Mouse (Mus musculus): Measurements from ENCODE around the gene Socs2.
"Not testable (repeated sequence)": the region's sequence is repeated elsewhere in the genome, so short reads cannot be mapped to it uniquely, and the experiment has no call there.

Gene Socs2

DNA sequence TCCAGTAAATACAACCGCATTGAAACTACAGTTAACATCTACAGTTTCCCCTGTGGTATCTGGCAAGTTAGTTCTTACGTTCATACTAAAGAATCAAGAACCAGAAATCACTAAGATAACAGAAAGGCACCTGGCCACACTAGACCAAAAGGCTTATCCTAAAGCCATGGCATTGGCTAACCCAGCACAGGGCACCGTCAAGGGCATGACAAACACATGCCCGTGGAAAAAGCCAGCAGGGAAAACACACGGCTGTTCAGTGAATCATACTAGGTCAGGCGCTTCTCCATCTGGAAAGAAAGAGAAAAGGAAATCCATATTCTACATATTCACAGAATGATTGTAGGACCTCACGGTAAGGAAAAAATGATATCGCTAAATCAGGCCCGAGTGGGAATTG is 26.1 kb downstream of the Socs2 start:
- DNase-seq = no peak

DNA sequence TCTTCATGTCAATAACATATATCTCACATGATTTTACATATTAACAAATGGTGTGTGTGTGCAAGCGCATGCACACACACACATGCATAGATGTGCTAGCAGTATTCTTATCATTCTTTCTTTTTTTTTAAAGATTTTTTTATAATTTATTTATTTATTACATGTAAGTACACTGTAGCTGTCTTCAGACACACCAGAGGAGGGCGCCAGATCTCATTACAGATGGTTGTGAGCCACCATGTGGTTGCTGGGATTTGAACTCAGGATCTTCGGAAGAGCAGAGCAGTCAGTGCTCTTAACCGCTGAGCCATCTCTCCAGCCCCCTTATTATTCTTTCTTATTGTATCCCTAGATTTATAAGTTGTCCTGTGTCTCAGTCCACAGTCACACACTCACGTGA is 27.2 kb downstream of the Socs2 start:
- not testable (repeated sequence) for DNase-seq

DNA sequence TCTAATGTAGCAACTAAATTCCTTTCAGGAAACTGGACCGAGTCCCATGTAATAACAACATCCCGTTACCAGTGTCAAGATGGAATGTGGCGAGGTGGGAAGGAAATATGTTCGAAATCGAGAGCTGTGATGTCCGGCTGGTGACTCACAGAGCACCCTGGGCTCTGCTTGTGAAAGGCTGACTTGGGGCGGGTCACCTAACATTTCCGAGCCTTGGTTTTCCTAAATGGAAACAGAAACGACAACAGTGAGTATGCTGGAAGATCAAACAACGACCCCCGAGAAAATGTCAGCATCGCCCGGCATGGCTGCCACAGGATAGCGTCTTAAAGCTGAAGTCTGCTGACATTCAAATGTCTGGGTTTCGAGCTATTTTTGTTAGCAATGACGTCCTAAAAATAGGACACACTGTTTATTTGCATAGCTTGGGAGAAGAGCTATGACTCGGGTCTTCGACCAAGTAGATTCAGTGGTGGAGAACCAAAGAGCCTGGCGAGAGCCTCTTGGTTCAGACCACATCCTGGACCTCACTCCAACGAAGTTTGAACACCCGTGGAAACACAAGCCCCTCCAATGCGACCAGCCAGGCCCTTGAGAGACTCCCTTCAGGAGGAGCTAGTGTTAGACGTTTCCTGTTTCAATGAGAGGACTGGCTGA is 28.0 kb downstream of the Socs2 start:
- DNase-seq = peak; percentile 64

DNA sequence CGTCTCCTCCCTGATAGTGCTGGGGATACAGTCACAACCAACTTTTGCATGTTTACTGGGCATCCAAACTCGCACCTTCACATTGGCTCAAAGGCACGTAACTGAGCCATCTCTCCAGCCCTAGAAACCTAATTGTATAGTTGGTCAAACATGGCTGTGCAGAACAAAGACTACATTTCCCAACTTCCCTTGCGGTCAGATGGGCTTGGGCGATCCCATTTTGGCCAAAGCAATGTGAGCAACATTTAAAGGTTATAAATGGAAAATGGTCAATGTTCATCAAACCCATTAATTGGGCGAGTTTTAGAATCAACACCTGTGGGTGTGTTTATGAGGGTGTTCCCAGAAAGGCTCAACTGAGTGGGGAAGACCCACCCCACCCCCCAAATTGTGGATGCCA is 30.5 kb downstream of the Socs2 start:
- DNase-seq = no peak

DNA sequence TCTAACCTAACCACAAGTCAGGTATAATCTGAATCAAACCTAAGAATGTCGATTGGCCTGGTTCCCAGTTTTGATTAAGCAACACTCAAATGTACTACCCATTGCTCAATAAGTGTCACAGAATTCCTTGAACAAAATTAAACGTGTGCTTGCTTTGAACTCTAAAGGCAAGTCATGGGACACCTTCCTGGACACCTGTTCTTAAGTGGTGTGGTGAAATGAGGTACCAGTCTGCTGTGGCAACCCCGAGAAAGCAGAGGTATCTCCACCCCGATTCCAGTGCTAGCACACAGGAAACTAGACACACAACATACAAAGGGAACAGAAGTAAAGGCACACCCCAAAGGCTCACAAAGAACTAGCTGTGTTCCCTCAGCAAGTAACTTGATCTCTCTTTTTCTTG is 31.2 kb downstream of the Socs2 start:
- DNase-seq = no peak

DNA sequence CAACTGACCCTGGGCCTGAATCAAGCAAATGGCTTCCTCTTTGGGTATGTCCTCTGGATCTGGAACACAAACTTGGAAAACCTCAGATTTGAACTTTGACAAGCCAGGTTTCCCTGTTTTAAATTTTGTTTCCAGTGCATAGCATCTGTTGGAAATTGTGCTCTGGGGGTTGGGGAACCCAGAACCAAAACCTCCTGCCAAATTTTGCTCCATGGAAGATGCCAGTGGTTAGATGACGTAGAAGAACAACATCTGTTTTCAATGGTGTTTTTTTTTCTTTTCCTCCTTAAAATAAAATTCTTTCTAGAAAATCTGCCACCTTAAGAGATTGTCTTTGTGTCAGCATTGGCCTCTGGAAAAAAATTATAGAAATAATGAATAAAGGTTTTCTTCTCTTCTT is 31.9 kb downstream of the Socs2 start:
- no peak for DNase-seq

DNA sequence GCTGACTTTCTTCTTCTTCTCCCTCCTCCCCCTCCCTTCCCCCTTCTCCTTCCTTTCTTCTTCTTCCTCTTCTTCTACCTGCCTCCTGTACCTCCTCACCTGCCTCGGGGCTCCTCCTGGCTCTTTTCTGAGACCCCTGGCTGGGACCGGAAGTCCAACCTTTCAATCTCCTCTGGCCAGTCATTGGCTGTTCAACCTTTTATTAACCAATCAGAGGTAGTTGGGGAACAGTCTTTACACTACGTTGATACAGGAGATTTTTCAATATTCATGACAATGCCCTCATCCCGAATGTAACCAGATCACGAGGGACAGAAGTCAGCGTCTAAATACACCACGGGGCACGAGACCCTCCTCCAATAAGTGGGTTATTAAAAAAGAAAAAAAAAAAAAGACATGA is 32.5 kb downstream of the Socs2 start:
- DNase-seq = no peak

DNA sequence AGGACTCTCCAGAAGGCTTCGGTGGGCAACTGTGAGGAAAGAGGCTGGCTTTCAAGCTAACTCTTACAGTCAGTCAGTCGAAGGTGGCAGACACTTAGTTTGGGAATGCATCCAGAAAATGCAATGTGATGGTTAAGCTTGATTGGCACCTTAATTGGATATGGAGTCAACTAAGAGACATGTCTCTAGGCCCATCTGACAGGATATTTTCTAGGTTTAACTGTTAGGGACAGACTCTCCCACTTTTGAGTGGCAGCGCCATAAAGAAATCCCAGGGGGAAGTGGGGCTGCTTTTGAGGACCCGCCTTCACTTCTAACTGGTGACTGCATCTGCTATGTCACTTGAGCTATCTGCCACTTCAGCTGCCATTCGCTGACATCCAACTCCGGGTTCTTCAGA is 43.6 kb downstream of the Socs2 start:
- no peak for DNase-seq

DNA sequence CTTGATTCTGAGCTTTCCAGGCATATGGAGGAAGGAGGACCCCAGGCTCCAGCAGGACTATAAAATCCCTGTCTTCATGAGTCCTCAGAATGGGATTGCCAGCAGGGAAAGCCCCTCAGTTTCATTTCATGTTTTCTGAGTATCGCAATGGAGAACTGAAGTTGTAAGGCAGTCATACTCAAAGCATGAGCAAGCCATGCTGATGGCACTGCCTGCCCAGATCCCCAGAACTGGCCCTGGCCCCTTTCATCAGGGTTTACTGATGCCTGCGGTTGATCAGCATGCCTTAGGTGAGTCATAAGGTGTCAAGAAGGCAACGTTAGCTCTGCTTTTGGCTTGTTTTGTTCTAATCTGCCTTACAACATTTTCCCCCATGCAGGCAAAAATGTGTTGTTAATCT is 45.0 kb downstream of the Socs2 start:
- no peak for DNase-seq

DNA sequence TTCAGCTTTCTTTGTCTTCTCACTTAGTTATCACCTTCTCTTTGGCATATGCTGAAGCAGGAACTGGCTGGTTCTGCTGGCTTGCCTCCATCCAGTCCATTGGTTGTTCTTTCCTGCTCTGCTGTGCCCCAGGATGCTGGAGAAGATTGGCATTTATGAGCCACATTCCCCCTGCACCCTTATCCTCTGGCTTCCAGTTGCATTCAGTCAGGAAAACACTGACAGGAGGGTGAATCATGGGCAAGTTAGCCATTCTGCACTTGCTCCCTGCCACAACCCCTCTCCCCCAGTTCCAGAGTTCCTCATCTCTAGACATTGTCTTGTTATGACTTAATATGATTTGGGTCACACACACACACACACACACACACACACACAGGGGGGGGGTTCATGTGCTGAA is 47.8 kb downstream of the Socs2 start:
- no peak for DNase-seq

DNA sequence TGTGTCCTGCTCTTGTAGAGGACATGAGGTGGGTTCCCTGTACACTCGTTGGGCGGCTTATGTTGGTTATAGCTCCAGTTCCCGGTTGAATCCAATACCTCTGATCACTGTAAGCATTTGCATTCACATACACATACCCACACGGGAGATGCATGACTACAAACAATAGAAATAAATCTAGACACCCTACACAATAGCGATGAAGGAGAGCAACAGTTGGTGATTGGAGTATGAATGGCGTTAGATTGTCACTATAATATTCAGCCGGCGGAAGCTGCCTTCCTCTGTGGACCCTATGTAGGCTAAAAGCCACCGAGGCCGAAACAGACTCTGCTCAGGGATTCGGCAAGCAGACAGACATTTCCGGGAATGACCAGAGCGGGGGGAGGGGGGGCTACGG is 48.8 kb downstream of the Socs2 start:
- no peak for DNase-seq

DNA sequence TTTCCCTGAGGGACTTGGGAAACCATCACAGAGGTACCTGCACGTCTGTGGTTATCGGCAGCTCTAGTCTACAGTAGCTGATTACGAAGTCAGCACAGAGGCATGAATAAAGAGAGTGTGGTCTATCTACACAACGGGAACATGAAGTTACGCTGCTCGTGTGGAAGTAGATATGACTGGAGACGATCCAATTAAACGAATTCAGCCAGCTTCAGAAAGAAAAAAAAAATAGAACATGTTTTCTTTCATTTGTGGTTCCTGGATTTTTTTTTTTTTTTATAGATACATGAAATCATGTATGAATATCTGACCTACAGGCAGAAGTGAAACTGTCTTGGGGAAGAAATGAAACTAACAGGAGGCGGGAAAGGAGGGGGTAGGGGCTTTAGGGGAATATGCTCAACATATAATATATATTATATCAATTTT is 49.3 kb downstream of the Socs2 start:
- no peak for DNase-seq

DNA sequence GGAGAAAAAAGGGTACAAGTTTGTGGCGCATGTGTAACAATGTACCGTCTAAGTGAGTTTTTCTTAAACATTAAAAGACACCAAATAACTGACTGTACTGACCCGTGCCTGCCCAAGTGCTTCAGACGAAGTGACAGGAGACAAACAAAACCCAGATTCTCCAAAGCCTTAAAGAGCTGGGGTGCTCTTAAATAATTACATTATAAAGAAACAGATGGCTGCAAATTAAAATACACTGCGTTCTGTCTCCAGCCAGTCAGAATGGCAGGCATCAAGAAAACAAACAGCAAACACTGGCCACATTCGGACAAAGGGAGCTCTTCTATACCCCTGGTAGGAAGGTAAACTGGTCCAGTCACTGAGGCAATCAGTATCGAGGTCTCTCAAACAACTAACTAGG is 49.7 kb downstream of the Socs2 start:
- DNase-seq = no peak

DNA sequence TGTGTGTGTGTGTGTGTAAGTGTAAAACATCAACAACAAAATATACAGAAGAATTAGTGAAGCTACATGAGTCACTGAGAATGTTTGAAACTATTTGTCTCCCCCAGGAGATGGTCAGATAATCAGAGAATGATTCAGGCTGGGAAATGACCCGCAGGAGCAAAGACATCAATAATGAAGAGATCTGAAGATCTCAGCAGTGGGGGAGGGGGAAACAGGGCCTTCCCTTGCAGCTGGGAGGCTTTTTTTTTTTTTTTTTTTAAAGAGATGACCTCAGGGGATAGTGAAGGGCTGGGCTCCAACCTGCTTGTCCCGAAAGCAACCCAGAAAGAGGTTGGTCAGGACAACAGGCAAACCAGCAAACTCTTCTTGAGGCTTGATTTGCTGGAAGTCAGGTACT is 54.7 kb downstream of the Socs2 start:
- no peak for DNase-seq

DNA sequence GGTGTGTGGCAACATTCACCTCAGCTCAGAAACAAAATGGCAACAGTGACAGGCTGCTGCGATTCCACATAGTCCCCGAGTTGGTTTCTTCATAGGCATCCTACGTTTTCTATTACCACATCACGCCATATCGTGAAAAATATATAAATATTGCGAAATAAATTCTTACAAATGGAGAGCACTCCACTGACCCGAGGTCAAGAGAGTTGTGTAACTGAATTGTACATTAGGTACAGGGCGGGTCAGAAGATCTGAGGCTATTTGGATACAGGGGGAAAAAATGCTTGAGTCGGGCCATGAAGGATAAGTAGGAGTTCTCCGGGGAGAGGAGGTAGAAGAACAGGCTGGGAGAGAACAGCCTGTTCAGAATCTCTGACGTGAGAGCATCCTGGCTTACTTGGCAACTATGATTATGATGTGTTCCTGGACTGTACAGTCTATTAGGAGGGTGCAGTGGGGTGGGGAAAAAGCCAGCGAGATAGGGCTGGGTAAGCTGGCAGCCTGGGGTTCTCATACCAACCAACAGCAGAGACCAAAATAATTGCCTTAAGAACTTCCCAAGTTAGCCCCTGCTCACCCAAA is 55.6 kb downstream of the Socs2 start:
- DNase-seq = no peak

DNA sequence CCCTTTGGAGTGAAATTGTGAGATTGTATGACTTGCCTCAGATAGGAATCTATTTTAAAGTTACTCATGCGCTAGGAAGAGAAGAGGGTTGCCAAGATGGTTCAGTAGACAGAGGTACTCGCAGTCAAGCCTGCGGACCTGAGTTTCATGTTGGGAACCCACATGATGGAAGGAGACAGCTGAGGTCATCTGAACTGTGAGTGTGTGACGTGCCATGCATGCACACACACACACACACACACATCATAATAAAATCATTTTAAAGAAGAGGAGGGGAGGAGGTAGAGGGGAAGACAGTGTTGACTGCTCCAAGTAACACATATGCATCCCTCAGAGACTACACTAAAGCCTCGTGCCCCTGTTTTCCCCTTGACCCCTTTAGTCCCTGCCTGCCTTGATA is 56.9 kb downstream of the Socs2 start:
- DNase-seq = no peak

DNA sequence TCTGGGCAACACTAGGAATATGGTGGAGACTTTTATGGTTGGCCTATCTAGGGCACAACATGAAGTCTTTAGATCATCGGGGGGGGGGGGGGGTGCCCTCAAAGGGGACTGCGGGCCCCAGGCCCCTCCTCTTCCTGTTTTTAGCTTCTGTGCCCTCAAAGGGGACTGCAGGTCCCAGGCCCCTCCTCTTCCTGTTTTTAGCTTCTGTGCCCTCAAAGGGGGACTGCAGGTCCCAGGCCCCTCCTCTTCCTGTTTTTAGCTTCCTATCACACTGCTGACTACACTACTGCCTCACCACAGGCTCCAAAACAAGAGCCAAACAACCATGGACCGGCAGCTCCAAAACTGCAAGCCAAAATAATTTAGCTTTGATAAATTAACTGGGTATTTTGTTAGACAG is 59.3 kb downstream of the Socs2 start:
- no peak for DNase-seq

DNA sequence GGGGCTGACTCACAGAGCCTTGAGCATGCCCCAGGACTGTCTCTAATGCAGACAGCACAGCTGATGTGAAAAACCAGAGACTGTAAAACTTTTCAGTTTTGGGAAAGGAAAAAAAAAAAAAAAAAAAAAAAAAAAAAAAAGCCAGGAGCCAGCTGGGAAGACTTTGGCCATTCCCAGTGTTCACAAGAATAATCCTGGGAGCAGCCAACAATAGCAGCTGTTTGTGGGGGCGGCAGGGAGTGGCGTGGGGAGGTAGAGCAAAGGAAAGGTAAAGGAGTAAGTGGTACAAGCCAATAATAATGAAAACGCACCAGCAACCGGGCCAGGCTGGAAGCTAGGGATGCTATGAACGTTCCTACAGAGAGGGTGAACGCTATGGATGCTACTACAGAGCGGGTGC is 60.3 kb downstream of the Socs2 start:
- DNase-seq = no peak

DNA sequence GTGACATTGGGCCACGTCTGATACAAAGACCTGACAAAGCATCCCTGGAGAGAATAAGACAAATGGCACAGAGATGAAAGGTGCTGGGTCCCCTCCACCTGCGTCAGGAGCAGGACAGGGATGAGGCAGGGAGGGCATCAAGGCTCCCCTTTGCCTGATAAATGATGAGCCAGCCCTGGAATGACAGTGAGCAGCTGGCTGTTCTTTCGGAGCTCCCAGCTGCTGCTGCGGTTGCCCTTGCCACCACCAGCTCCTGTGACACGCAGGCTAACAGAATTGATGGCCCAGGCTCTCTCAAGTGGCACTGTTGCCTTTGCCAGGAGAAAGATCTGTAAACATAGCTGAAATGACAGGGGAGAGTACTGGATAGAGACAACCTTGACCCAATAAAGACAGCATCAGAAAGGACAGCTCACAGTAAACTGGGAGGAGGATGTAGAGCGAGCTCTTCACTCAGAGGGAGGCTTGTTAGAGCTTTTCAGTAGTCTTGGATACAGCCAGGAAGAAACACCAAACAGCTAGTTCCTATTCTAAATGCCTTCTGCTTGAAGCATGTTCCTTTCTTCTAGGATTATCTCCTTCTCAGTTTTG is 61.2 kb downstream of the Socs2 start:
- no peak for DNase-seq

DNA sequence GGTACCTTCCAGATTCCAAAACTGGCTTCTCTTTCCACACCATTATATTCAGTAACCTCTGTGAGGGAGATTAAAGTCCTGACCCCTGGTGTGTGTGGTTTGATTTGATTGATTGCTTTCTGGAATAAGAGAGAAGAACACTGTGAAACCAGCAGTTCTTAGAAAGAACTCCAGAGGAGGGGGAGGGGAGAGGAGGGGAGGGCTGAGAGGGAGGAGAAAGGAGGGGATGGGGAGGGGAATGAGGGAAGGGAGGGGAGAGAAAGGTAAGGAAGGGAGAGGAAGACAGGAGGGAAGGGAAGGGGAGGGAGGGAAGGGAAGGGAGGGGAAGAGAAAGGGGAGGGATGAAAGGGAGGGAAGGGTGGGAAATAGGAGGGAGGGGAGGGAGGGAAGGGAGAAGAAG is 62.3 kb downstream of the Socs2 start:
- DNase-seq = no peak

DNA sequence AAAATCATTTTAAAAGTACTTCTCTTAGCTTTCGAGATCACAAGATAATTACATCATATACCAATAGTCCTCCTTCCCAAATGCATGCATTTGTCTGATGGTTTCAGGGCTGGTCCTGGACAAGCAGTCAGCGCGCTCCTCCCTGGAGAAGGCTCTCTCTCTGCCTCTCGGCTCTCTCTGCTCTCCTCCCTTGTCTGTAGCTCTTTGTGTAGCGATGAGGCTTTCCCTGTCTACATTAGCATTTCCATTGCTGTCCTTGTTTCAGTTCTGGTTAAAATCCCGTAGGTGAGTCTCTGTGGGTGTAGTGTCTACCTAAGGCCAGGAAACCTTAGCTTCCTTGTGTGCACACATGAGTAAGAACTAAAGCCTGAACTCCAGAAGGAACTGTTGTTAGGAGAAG is 62.9 kb downstream of the Socs2 start:
- DNase-seq = no peak

DNA sequence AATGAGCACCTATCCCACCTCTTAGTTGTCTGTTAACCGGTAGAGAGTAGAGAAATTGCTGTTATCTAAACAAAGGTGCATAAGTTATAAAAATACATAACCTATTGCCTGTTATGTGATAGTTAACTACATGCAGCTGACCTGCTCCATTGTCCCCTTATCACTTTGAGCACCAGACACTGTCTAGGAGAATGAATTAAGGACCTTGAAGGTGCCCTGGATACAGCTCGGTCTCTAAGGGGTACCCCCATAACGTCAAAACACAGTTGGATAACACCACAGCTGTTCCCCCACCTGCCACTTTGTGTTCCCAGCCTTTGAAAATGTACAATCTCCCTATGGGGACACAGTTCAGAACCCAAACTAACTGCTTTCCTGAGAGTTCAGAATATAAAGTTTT is 68.5 kb downstream of the Socs2 start:
- DNase-seq = no peak

DNA sequence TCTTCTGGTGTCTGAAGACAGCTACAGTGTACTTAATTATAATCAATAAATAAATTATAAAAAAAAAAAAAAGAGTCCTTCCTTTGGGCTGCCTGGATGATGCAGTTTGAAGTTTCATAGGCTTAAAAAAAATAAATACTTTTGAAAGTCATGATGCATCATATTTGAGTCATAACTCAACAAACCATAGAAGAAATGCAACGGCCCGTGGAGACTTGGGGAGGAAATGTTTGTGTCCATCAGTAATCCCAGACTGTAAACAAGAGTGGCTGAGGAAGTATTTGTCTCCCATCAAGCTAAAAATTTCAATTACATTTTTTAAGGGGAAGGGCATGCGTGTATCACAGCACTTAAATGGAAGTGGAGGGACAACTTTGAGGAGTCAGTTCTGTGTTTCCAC is 69.2 kb downstream of the Socs2 start:
- DNase-seq = no peak

DNA sequence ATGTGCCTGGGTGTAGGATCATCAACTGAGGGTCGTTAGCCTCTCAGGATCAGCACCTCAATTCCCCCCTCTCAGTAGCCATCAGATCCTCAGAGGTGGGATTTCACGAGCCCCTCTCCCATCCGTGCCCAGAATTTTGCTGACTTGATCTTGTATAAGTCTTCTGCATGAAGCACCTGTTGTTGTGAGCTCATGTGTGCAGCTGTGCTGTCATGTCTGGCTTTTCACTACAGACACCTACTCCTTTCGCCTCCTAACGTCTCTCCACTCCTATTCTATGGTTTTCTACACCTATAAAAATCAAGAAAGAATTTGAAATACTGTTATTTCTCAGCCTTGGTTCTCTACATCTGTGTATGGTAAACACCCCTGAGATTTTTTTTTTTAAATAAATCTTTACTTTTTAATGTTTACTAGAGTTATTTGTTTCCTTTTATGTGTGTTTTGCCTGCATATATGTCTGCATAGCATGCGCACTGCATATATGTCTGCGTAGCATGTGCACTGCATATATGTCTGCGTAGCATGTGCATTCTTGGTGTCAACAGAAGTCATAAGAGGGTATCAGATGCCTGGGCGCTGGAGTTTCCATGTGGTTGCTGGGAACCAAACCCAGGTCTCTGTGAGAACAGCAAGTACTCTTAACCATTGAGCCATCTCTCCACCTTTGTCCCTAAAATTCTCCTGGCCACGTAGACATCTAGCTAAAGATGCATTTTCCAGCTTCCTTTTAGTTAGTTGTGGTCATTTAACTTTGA is 74.0 kb downstream of the Socs2 start:
- DNase-seq = no peak

All from kidney, postnatal 14 days (tissue).